Mouse (Mus musculus): ENCODE data around the gene Slc30a2.
"Not testable (repeated sequence)": the region's sequence is repeated elsewhere in the genome, so short reads cannot be mapped to it uniquely, and the experiment has no call there.

Gene Slc30a2

GRCm38 (mm10) chr4:134343071-134344031 is at the start of gene Slc30a2:
Slc30a2 (plus strand) TSS chr4:134343181.
- no peak for DNase-seq (ENCODE audit: low read depth, low spot score)

GRCm38 (mm10) chr4:134293692-134294163 is 49.3 kb upstream of the Slc30a2 start:
- DNase-seq (ENCODE audit: low read depth, low spot score), result no peak

GRCm38 (mm10) chr4:134296096-134296495 is 46.9 kb upstream of the Slc30a2 start:
- DNase-seq (ENCODE audit: low read depth, low spot score), result not testable (repeated sequence)

GRCm38 (mm10) chr4:134296523-134296922 is 46.5 kb upstream of the Slc30a2 start:
- no peak for DNase-seq (ENCODE audit: low read depth, low spot score)

GRCm38 (mm10) chr4:134297369-134297768 is 45.6 kb upstream of the Slc30a2 start:
- no peak for DNase-seq (ENCODE audit: low read depth, low spot score)

- no peak for DNase-seq (ENCODE audit: low read depth, low spot score)
Measured at GRCm38 (mm10) chr4:134298626-134299497, 44.1 kb upstream of the Slc30a2 start.

GRCm38 (mm10) chr4:134299498-134299810 is 43.5 kb upstream of the Slc30a2 start:
- DNase-seq (ENCODE audit: low read depth, low spot score), result no peak

- no peak for DNase-seq (ENCODE audit: low read depth, low spot score)
Measured at GRCm38 (mm10) chr4:134300316-134300715, 42.7 kb upstream of the Slc30a2 start.

GRCm38 (mm10) chr4:134302084-134302483 is 40.9 kb upstream of the Slc30a2 start:
- no peak for DNase-seq (ENCODE audit: low read depth, low spot score)

- no peak for DNase-seq (ENCODE audit: low read depth, low spot score)
Measured at GRCm38 (mm10) chr4:134306963-134307362, 36.0 kb upstream of the Slc30a2 start.

- peak; percentile 32 for DNase-seq (ENCODE audit: low read depth, low spot score)
Measured at GRCm38 (mm10) chr4:134307367-134308072, 35.5 kb upstream of the Slc30a2 start.

GRCm38 (mm10) chr4:134310106-134310505 is 32.9 kb upstream of the Slc30a2 start:
- no peak for DNase-seq (ENCODE audit: low read depth, low spot score)

- no peak for DNase-seq (ENCODE audit: low read depth, low spot score)
Measured at GRCm38 (mm10) chr4:134310656-134311055, 32.3 kb upstream of the Slc30a2 start.

GRCm38 (mm10) chr4:134311784-134312183 is 31.2 kb upstream of the Slc30a2 start:
- DNase-seq (ENCODE audit: low read depth, low spot score), result no peak

- DNase-seq (ENCODE audit: low read depth, low spot score), result no peak
Measured at GRCm38 (mm10) chr4:134312341-134312740, 30.6 kb upstream of the Slc30a2 start.

- no peak for DNase-seq (ENCODE audit: low read depth, low spot score)
Measured at GRCm38 (mm10) chr4:134312901-134313300, 30.1 kb upstream of the Slc30a2 start.

- no peak for DNase-seq (ENCODE audit: low read depth, low spot score)
Measured at GRCm38 (mm10) chr4:134314081-134314655, 28.8 kb upstream of the Slc30a2 start.

- no peak for DNase-seq (ENCODE audit: low read depth, low spot score)
Measured at GRCm38 (mm10) chr4:134314876-134315275, 28.1 kb upstream of the Slc30a2 start, which contains the start of gene Trim63. Trim63 (plus strand) TSS chr4:134315120.

GRCm38 (mm10) chr4:134315470-134315869 is 27.5 kb upstream of the Slc30a2 start:
- no peak for DNase-seq (ENCODE audit: low read depth, low spot score)

- DNase-seq (ENCODE audit: low read depth, low spot score), result no peak
Measured at GRCm38 (mm10) chr4:134316390-134316789, 26.6 kb upstream of the Slc30a2 start.

- DNase-seq (ENCODE audit: low read depth, low spot score), result no peak
Measured at GRCm38 (mm10) chr4:134319074-134319473, 23.9 kb upstream of the Slc30a2 start.
